Mouse (Mus musculus) myocyte (in vitro differentiated cells): ENCODE measurements at regions not wholly inside any gene's neighbourhood (a gene's known extent, or its start where the extent isn't known, plus 50 kb on each side); places are given as distances from the start of the nearest gene placed in this dataset.

ENCODE experiments used
- H3K27me3 ChIP-seq: one replicate; pipeline ENCODE4 v1.6.1; 2011; ENCODE audit not compliant: control insufficient read depth, insufficient read depth, insufficient read length
- H3K36me3 ChIP-seq: one replicate; pipeline ENCODE4 v1.6.1; 2011; ENCODE audit not compliant: control insufficient read depth, insufficient read depth
- H3K4me2 ChIP-seq: one replicate; pipeline ENCODE4 v1.6.1; 2011; ENCODE audit warnings: low read depth, control low read depth
- H3K4me3 ChIP-seq: one replicate; pipeline ENCODE4 v1.5.1; 2011; ENCODE audit warnings: mild to moderate bottlenecking, control low read depth, moderate library complexity
- H3K79me2 ChIP-seq: one replicate; pipeline ENCODE4 v1.6.1; 2011; ENCODE audit not compliant: control insufficient read depth, insufficient read depth
- H3ac ChIP-seq: one replicate; pipeline ENCODE4 v1.6.1; 2011; ENCODE audit not compliant: control insufficient read depth, insufficient read length
- CEBPB ChIP-seq: IDR thresholded peaks from 2 replicates; pipeline ENCODE4 v1.6.1; 2011; ENCODE audit warnings: mild to moderate bottlenecking, moderate library complexity; ENCODE audit not compliant: poor library complexity, insufficient read depth, severe bottlenecking
- E2F4 ChIP-seq: IDR thresholded peaks from one replicate; pipeline ENCODE4 v1.6.1; 2011; ENCODE audit warnings: mild to moderate bottlenecking, control low read depth, moderate library complexity; ENCODE audit not compliant: insufficient read depth
- MAX ChIP-seq: IDR thresholded peaks from one replicate; pipeline ENCODE4 v1.6.1; 2011; ENCODE audit warnings: low read depth, mild to moderate bottlenecking, control low read depth
- MYOD1 ChIP-seq, 3 experiments: IDR thresholded peaks; one replicate each; pipeline ENCODE4 v1.6.1; 2011; ENCODE audit warnings: control low read depth in 2 of 3, low read depth in 2 of 3, mild to moderate bottlenecking in 2 of 3, moderate library complexity in 1 of 3; ENCODE audit not compliant: insufficient read length in 2 of 3, control insufficient read depth in 1 of 3
- MYOG ChIP-seq, 3 experiments: IDR thresholded peaks; one replicate each; pipeline ENCODE4 v1.6.1; 2011; ENCODE audit warnings: control low read depth in 2 of 3, low read depth in 2 of 3, mild to moderate bottlenecking in 2 of 3; ENCODE audit not compliant: insufficient read length in 2 of 3, control insufficient read depth in 1 of 3, insufficient read depth in 1 of 3
- POLR2A ChIP-seq: IDR thresholded peaks from one replicate; pipeline ENCODE4 v1.6.1; 2011; ENCODE audit warnings: low read depth, mild to moderate bottlenecking, control low read depth, moderate library complexity; ENCODE audit not compliant: insufficient read length
- POLR2AphosphoS2 ChIP-seq: IDR thresholded peaks from one replicate; pipeline ENCODE4 v1.6.1; 2011; ENCODE audit warnings: low read depth, control low read depth; ENCODE audit not compliant: insufficient read length
- REST ChIP-seq: IDR thresholded peaks from one replicate; pipeline ENCODE4 v1.6.1; 2011; ENCODE audit warnings: mild to moderate bottlenecking, control low read depth, moderate library complexity; ENCODE audit not compliant: insufficient read depth, insufficient read length
- SRF ChIP-seq: IDR thresholded peaks from one replicate; pipeline ENCODE4 v1.6.1; 2011; ENCODE audit warnings: low read depth; ENCODE audit not compliant: control insufficient read depth, insufficient read length
- TCF12 ChIP-seq: IDR thresholded peaks from one replicate; pipeline ENCODE4 v1.6.1; 2011; ENCODE audit warnings: mild to moderate bottlenecking, control low read depth; ENCODE audit not compliant: poor library complexity, insufficient read depth, severe bottlenecking
- TCF3 ChIP-seq: IDR thresholded peaks from one replicate; pipeline ENCODE4 v1.6.1; 2011; ENCODE audit warnings: low read depth, control low read depth; ENCODE audit not compliant: insufficient read length
- USF1 ChIP-seq: IDR thresholded peaks from one replicate; pipeline ENCODE4 v1.6.1; 2011; ENCODE audit warnings: low read depth, mild to moderate bottlenecking, control low read depth, moderate library complexity

- Histone ChIP-seq H3K4me3 (no peak overlapping the region), H3K36me3 (no peaks in the 10 kb centered on the region), H3K79me2 (no peaks in the 10 kb centered on the region), H3ac (no peak overlapping the region), H3K4me2 (no peak overlapping the region), H3K27me3 (peaks cover 13% of the 10 kb centered on the region)
- no peak for TF ChIP-seq MYOD1 (IDR thresholded peaks at IDR 0.05; ENCODE audit: control insufficient read depth in 1 of 3, insufficient read length in 2 of 3, low read depth in 2 of 3)
- no peak for TF ChIP-seq REST
- TF ChIP-seq TCF3 = no peak
- no peak for TF ChIP-seq MAX
- no peak for TF ChIP-seq CEBPB
- no peak for TF ChIP-seq POLR2AphosphoS2
These were observed 61.0 kb upstream of the Ptpn3 start for GRCm38 (mm10) chr4:57362652-57363051.

DNA sequence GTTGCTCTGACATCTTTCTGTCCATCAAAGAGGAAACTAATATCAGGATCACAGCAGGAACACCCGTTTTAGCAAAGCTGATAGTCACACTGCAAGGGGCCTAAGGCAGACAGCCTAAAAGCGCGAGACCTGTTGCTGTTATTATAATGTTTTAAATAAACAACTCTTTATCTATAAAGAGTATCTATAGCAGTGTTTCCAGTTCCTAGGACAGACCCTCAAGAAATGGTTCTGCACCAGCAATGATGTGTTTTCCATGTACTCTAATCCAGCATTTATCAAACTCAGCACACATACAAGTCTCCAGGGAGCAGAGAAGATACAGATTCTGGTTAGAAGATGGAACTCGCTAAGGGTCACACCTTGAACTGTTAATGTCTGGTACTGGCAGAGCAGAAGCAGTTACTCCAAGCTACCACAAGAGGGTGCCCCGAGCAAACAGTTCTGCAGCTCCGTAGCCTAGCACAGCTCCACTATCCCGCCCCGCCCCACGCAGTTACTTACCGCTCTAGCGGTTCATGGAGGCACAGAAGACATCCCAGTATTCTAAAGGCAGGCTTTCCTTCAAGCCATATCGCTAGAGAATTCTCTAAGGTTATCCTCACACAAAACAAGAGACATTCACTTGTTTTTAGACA is 64.2 kb upstream of the Palm2 start:
- Histone ChIP-seq H3K36me3 (no peaks in the 10 kb centered on the region), H3ac (no peak overlapping the region), H3K27me3 (no peaks in the 10 kb centered on the region), H3K4me2 (peak overlapping the region; percentile 30), H3K4me3 (no peak overlapping the region), H3K79me2 (no peaks in the 10 kb centered on the region)
- no peak for TF ChIP-seq CEBPB
- no peak for TF ChIP-seq POLR2A
- no peak for TF ChIP-seq SRF
- no peak for TF ChIP-seq POLR2AphosphoS2
- TF ChIP-seq E2F4 = no peak
- no peak for TF ChIP-seq USF1
- no peak for TF ChIP-seq MAX
- TF ChIP-seq TCF12 = no peak
- TF ChIP-seq MYOD1 (IDR thresholded peaks at IDR 0.05; ENCODE audit: control insufficient read depth in 1 of 3, insufficient read length in 2 of 3, low read depth in 2 of 3) = no peak
- TF ChIP-seq REST = no peak

DNA sequence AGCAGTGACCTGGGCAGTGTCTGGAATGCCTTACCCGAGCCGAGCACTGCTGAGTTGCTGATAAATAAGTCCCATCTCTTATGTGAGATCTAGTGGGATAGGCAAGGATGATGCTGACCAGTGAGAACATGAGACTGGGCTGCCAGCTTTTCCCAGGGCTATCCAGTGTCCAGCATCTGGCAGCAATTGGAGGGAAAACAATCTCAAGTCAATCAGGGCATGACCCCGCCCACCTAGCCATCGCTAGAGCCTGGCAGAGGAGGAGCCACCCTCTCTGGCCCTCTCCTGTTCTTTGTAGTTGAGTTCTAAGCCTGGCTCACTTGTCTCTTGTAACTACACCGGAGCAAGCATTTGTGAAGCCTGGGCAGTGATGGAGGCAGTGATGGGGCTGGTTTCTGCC is 56.2 kb upstream of the Palm2 start:
- H3K4me2 ChIP-seq = no peak overlapping the region
- no peaks in the 10 kb centered on the region for H3K27me3 ChIP-seq
- no peak overlapping the region for H3ac ChIP-seq
- H3K36me3 ChIP-seq = no peaks in the 10 kb centered on the region
- TF ChIP-seq MYOD1 (IDR thresholded peaks at IDR 0.05; ENCODE audit: control insufficient read depth in 1 of 3, insufficient read length in 2 of 3, low read depth in 2 of 3) (no peak), SRF (no peak), TCF3 (no peak), E2F4 (no peak), TCF12 (no peak), REST (no peak), CEBPB (no peak), MYOG (IDR thresholded peaks at IDR 0.05; ENCODE audit: control insufficient read depth in 1 of 3, insufficient read depth in 1 of 3, insufficient read length in 2 of 3, low read depth in 2 of 3) (no peak)
- H3K4me3 ChIP-seq = no peak overlapping the region
- no peaks in the 10 kb centered on the region for H3K79me2 ChIP-seq

- no peak for TF ChIP-seq POLR2AphosphoS2
- no peak for TF ChIP-seq TCF12
- TF ChIP-seq POLR2A = no peak
- TF ChIP-seq MAX = no peak
- no peak for TF ChIP-seq MYOD1 (IDR thresholded peaks at IDR 0.05; ENCODE audit: control insufficient read depth in 1 of 3, insufficient read length in 2 of 3, low read depth in 2 of 3)
- no peak overlapping the region for H3K4me3 ChIP-seq
- no peaks in the 10 kb centered on the region for H3K27me3 ChIP-seq
- H3K4me2 ChIP-seq = no peak overlapping the region
- H3K36me3 ChIP-seq = no peaks in the 10 kb centered on the region
- H3ac ChIP-seq = no peak overlapping the region
- no peaks in the 10 kb centered on the region for H3K79me2 ChIP-seq
These were observed 53.8 kb upstream of the Palm2 start for GRCm38 (mm10) chr4:57380063-57380800.

DNA sequence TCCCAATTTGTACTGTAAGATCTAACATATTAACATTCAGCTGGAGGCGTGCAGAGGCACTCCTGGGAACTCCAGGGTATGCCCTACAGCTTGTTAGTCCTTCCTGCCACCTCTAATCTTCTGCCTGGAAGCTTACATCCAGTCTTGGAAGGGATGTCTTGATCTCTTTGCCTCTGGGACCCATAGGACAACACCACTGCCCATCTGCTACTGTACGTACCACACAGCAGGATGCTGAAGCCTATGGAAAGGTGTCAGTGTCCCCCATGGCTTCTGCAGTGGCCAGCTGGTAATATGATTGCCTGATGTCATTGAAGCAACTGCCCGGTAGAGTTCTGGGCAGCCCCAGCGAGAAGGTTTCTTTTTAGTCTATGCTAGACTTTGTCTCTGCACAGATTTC is 52.7 kb upstream of the Palm2 start:
- no peaks in the 10 kb centered on the region for H3K36me3 ChIP-seq
- no peaks in the 10 kb centered on the region for H3K27me3 ChIP-seq
- H3K4me2 ChIP-seq = no peak overlapping the region
- no peaks in the 10 kb centered on the region for H3K79me2 ChIP-seq
- H3ac ChIP-seq = no peak overlapping the region
- no peak overlapping the region for H3K4me3 ChIP-seq
- no peak for TF ChIP-seq USF1
- no peak for TF ChIP-seq CEBPB
- TF ChIP-seq MYOD1 (IDR thresholded peaks at IDR 0.05; ENCODE audit: control insufficient read depth in 1 of 3, insufficient read length in 2 of 3, low read depth in 2 of 3) = no peak
- TF ChIP-seq POLR2A = no peak
- no peak for TF ChIP-seq REST
- TF ChIP-seq MYOG (IDR thresholded peaks at IDR 0.05; ENCODE audit: control insufficient read depth in 1 of 3, insufficient read depth in 1 of 3, insufficient read length in 2 of 3, low read depth in 2 of 3) = no peak
- TF ChIP-seq MAX = no peak
- no peak for TF ChIP-seq E2F4
- TF ChIP-seq POLR2AphosphoS2 = no peak
- no peak for TF ChIP-seq SRF
- TF ChIP-seq TCF3 = no peak
- TF ChIP-seq TCF12 = no peak
